Mouse (Mus musculus): ENCODE results near the gene Napa.
A peak's percentile ranks its signal among the peaks of the same experiment; 100 is the strongest.

Napa gene

GRCm38 (mm10) chr7:16099901-16100300 lies 1.6 kb downstream of the Napa start:
- DNase-seq (ENCODE audit: low spot score), result no peak

DNA sequence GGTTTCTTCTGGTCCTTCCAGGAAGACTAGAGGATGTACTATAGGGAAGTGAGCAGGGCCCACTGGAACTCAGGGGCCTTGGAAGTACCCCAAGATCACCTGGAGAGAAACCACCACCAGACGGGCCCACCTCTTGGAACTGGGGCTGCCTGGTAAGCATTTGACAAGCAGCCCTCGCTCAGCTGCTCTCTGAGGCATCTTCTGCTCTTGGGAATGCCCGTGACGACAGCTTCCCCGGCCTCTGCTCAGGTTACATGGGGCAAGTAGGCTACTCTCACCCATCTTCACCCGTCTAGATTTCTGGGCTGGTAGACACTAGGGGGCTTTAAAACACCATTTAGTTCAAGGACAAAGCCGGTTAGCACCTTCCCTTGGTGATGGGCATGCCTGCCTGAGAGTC lies 2.8 kb downstream of the Napa start:
- no peak for DNase-seq (ENCODE audit: low spot score)

DNA sequence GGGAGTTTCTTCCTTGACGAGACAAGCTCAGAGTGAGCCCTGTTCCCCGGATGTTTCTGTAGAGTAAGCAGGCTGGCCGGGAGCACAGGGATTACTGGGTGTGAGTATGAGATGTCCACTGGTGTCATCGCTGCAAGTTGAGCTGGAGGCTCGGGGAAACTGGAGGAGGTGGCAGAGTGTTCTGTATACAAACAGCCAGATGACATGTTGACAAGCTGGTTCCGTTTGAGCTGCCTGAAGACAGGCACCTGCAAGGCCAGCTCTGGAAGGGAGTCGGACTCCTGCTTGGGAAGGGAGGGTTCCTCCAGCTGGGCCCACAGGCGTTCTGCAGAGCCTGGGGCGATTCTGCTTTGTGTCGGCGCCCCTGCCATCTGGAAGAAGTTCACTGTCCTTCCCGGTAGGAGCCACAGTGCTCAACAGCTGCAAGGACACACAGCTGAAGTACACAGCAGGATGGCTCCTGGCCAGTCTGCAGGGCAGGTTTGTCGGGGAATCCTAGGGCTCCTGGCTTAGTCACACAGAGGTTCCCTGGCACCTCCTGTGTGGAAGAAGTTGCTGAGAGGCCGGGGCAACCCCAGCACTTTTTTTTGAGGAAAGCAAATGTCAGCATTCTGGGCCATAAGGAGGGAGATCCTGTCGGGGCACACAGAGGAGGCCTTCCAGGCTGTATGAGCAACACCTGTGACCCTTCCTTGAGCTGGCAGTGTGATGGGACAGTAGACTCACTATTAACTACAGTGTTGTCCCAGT lies 3.6 kb downstream of the Napa start:
- DNase-seq (ENCODE audit: low spot score), result no peak

- no peak for DNase-seq (ENCODE audit: low spot score)
Observed at GRCm38 (mm10) chr7:16102686-16103226, 4.5 kb downstream of the Napa start.

- no peak for DNase-seq (ENCODE audit: low spot score)
Observed at GRCm38 (mm10) chr7:16103760-16104159, 5.5 kb downstream of the Napa start.

- DNase-seq (ENCODE audit: low spot score), result no peak
Observed at GRCm38 (mm10) chr7:16104611-16105388, 6.5 kb downstream of the Napa start.

- no peak for DNase-seq (ENCODE audit: low spot score)
Observed at GRCm38 (mm10) chr7:16108886-16109542, 10.8 kb downstream of the Napa start.

- DNase-seq (ENCODE audit: low spot score), result no peak
Observed at GRCm38 (mm10) chr7:16110158-16110557, 11.9 kb downstream of the Napa start.

DNA sequence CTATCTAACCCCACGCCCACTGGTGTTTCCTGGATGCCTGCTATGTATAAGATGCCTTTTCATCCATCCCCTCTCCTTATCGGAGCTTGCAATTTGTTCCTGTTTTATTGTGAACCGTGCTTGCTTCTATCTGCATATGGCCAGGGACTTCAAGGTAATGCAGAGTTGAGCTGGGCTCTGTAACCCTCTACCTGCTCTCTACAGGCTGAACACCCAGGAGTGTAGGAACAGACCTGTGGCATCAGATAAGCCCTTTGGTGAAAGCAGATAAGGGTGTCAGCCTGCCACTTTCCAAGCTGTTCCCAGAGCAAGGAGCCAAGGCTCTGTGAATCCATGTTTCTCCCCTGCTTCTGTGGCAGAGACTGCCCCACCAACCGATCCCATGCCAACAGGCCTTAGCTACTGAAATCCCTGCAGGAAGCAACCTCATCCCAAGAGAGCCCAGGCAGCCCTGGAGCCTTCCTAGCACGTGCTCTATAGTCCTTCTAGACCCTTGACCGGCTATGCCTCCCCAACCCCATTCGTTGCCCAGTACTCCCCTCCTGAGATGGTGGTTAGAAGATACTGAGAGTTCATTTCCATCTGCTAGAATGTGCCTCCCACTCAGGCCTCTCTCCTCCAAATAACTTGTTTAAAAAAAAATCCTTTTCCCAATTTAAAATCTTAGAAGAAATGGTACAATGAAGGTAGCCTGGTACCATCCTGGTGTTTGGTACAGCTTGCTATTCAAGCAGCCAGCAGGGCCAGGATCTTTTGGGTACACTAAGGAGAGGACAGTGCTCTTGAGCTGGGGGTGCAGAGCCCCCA lies 13.2 kb downstream of the Napa start:
- DNase-seq (ENCODE audit: low spot score), result no peak

DNA sequence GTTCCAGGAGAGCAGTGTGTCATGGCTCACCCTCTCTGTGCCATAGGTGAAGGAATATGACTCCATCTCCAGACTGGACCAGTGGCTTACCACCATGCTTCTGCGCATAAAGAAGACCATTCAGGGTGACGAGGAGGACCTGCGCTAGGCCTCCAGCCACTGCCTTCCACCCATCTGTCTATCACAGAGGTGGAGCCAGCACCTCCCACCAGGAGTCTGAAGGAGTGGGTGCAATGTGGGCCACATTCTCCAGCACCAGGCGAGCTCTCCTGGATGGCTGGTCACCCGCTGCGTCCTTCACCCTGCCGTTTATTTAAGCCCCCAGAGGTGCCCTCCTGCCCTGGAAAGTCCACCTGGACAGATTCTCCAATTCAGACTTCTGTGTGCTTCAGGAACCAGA lies 18.2 kb downstream of the Napa start:
- DNase-seq (ENCODE audit: low spot score), result no peak

GRCm38 (mm10) chr7:16117100-16117499 lies 18.8 kb downstream of the Napa start:
- no peak for DNase-seq (ENCODE audit: low spot score)

DNA sequence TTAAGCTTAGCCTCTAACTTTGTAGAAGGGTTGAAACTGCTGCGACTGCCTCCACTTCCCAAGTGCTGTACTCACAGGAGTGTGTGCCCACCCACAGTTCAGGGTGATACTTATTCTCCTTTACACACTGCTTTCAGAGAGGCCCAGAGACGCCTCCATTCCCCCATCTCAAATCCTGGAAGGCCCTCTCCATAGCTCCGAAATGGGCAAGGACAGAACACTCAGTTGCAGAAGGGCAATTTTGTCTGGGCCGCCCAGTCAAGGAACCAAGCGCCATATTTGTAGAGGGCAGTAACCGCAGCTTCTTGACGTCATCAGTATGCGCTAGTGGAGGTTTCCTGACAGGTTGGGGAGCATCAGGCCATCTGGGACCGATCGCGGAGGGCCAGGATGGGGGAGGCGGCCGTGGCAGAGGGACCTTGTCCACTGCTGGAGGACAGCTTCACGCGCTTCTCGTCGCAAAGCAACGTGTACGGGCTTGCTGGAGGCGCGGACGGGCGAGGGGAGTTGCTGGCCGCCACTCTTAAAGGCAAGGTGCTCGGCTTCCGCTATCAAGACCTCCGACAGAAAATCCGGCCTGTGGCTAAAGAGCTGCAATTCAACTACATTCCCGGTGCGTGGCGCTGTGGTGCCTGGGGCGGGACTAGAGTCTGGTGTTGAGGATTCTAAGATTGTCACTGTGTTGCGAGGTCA lies 21.5 kb downstream of the Napa start, which contains the start of gene Kptn:
Gene Kptn, plus strand, starts transcription at position 327 of the 693 bp plus-strand sequence.
- DNase-seq (ENCODE audit: low spot score), result peak; percentile 97

GRCm38 (mm10) chr7:16120262-16120600 lies 22.0 kb downstream of the Napa start:
- no peak for DNase-seq (ENCODE audit: low spot score)

GRCm38 (mm10) chr7:16125829-16126228 lies 27.6 kb downstream of the Napa start:
- no peak for DNase-seq (ENCODE audit: low spot score)

- DNase-seq (ENCODE audit: low spot score), result peak; percentile 61
Observed at GRCm38 (mm10) chr7:16128344-16128743, 30.1 kb downstream of the Napa start.

GRCm38 (mm10) chr7:16128899-16129298 lies 30.6 kb downstream of the Napa start:
- no peak for DNase-seq (ENCODE audit: low spot score)

- DNase-seq (ENCODE audit: low spot score), result peak; percentile 91
Observed at GRCm38 (mm10) chr7:16129421-16129845, 31.2 kb downstream of the Napa start, which contains the start of gene Slc8a2. Slc8a2 (plus strand) TSS chr7:16129826.

- DNase-seq (ENCODE audit: low spot score), result peak; percentile 74
Observed at GRCm38 (mm10) chr7:16129846-16130691, 31.8 kb downstream of the Napa start.

DNA sequence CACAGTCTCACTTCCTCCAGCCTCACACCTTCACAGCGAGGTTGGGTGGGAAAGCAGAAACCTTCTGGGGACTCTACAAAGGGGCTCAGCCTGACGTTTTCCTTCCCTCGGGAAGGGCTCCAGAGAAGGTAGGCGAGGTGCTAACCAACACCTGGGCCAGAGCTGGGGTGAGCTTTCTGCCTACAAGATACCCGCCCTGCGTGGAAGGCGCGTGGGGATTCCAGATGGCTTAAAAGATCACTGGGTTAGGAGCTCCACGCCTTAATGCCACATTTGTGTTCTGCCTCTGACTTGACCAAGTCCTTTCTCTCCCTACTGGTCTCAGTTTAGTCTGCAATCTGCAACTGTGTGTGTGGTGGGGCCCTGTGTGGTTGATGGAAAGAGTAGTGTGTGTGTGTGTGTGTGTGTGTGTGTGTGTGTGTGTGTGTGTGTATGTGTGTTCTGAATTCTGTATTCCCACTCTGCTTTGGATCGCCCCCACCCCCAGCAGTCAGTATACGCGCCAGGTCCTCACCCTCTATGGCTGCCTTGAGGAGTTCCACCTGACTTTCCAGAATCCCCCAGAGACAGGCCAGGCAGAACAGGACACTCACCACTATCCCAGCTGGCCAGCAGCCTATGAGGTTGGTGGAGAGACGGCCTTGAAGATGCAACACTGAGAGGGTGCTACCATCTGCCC lies 32.8 kb downstream of the Napa start:
- DNase-seq (ENCODE audit: low spot score), result no peak

Data from testis, postnatal 10 days (tissue).